Mouse (Mus musculus): ENCODE measurements around the gene 1700010I14Rik. TPM values are rescaled to one million over a fixed set of nuclear protein-coding genes. Genes with fewer than 3 reads are reported as not detected.

The 1700010I14Rik gene
- 4.0 and 7.7 TPM in 2 replicates for total RNA-seq (2017)

DNA sequence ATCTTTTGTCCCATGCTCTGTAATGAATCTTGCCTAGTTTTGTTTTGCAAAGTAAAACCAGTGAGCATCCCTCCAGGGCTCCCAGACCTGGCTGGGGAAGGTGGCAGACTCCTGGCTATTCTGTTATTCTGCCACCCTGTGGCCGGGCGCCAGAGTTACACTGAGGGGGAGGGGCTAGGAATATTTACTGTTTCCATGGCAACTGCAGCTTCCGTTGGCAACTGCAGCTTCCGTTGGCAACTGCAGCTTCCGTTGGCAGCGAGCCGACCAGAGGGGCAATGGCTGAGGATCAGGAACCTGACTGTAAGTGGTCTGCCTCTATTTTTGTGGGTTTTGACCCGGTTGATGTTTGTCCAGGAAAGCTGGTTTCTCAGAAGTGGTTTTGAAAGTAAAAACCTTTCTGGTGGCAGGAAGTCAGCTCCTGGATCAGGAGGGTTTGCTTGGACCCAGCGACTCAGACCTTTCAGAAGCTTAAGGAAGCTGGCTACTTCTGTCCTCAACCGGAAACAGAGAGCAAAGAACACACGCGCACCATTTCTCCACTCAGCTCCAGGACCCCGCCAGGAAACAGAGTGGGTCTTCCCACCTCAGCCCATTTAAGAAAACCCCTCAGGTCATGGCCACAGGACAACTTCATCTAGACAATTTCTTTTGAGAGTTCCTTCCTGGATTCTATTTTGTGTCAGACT, at the start of gene 1700010I14Rik:
TSS of gene 1700010I14Rik (plus strand) at position 215 of the 689 bp plus-strand sequence.
- ATAC-seq (replicated peaks; ENCODE audit: low read depth, poor library complexity, severe bottlenecking), result peak; percentile 88

- ATAC-seq (replicated peaks; ENCODE audit: low read depth, poor library complexity, severe bottlenecking), result no peak
These were observed 36.5 kb upstream of the 1700010I14Rik start for GRCm38 (mm10) chr17:8951588-8951987.

DNA sequence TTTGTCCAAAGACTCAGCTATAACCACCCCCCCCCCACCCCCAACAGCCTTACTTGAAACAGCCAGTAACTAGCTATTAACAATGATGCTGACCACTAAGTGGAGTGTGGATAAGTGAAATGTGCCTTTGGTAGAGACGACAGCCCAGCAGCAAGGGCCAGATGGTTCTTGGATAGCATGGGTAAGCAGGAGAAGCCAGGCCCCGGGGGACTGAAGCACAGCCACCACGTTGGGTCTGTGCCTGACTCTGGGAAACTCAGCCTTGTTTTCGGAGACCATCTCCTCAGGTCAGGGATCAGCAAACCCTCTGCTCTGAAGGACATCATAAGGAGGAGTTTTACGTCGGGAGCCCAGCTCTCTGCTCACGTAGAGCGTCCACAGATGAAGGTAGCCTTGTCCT, 35.2 kb upstream of the 1700010I14Rik start:
- no peak for ATAC-seq (replicated peaks; ENCODE audit: low read depth, poor library complexity, severe bottlenecking)

DNA sequence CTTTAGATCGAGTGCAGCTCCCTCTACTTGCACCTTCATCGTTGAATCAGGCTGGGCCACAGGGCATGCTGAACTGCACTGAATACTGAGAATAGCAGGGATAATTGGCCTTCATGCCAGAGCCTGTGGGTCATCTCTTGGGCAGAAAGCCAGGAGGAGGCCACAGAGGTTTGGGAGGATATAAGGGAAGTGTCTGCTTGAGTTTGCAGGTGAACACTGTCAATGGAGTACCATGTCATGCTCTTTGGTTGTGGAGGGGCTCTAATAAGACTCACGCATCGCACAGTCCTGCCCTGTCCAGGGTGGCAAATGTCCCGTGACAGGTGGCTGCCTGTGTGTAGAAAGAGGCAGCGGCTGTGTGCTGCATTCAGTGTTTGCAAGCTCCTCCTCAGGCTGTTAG, 30.0 kb upstream of the 1700010I14Rik start:
- no peak for ATAC-seq (replicated peaks; ENCODE audit: low read depth, poor library complexity, severe bottlenecking)

- ATAC-seq (replicated peaks; ENCODE audit: low read depth, poor library complexity, severe bottlenecking), result no peak
These were observed 27.7 kb upstream of the 1700010I14Rik start for GRCm38 (mm10) chr17:8960386-8960785.

GRCm38 (mm10) chr17:8961097-8961496, 27.0 kb upstream of the 1700010I14Rik start:
- ATAC-seq (replicated peaks; ENCODE audit: low read depth, poor library complexity, severe bottlenecking), result no peak

DNA sequence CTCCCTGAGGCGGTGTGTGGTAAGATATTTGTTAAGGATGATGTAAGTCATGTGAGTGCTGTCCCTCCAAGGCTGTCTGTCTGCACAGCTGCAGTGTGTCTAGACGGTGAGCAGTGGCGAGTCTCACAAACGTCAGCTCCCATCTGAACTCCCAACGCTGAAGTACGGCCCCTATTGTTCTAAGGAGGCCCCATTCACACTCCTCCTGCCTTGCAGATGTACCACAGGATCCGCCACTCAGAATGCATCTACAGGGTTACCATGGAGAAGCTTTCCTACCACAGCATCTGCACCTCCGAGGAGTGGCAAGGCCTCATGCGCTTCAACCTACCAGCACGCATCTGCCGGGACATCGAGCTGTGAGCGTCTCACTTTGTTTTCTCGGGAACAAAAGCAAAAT, 26.5 kb upstream of the 1700010I14Rik start:
- no peak for ATAC-seq (replicated peaks; ENCODE audit: low read depth, poor library complexity, severe bottlenecking)

DNA sequence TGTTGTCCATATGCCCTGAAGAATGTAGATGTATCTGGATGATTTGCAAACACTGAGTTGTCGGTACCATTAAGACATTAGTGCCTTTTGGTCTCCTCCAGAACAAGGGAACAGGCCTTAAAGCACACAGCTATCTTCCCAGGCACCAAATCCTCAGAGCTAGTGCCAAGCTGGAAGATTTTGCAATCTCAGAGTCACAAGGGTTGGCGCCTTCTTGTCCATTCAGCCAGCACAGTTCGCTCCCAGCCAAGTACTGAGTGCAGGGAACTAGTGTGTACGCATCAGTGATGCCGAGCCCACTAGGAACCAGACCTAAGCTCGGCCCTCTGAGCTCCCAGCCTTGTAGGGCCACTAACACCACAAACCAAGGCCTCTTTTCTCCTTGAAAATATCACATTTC, 23.0 kb upstream of the 1700010I14Rik start:
- no peak for ATAC-seq (replicated peaks; ENCODE audit: low read depth, poor library complexity, severe bottlenecking)

GRCm38 (mm10) chr17:8972152-8972854, 15.8 kb upstream of the 1700010I14Rik start:
- ATAC-seq (replicated peaks; ENCODE audit: low read depth, poor library complexity, severe bottlenecking), result no peak

GRCm38 (mm10) chr17:8973331-8973730, 14.8 kb upstream of the 1700010I14Rik start:
- ATAC-seq (replicated peaks; ENCODE audit: low read depth, poor library complexity, severe bottlenecking), result no peak

GRCm38 (mm10) chr17:8974423-8974822, 13.7 kb upstream of the 1700010I14Rik start:
- no peak for ATAC-seq (replicated peaks; ENCODE audit: low read depth, poor library complexity, severe bottlenecking)

DNA sequence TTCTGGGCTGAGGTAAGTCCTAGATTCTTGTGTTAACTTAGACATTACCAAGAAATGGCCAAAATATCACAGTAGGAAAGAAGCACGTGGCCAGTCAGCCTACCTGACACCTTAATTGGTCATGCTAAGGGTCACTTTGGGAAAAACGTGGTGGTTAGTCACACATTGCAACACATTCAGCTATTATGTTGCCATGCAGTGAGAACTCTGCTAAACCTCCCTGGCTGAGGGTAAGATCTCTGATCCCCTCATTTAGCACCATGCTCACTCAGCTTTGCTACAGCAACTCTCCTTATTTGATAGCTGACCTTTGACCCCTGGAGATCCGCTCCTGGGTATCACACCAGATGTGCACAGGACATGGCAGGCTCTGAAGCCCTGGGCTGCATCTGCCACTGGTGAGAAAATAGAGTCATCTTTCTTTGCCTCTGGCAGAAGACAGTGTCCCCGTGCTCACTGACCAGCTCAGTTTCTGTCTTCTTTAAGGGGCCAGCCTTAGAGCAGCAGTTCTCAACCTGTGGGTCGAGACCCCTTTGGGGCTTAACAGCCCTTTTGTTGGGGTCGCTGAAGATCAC, 13.2 kb upstream of the 1700010I14Rik start:
- no peak for ATAC-seq (replicated peaks; ENCODE audit: low read depth, poor library complexity, severe bottlenecking)

DNA sequence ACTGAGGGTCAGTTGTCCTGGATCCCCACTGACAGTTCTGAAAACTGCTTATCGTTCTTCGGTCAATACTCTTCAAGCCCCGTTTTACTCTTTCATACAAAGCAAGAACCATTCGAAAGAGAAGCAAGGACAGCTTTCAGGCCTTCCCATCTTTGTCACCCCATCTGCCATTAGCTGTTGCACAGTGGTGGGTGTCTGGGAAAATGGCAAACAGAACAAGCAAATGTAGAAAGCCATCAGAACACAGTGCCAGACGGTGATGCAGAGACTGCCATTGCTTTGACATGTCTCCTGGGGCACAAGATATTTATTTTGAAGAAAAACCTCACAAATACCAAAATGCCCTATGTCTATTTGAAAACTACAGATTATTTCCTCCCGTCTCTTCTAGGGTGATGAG, 11.4 kb upstream of the 1700010I14Rik start:
- no peak for ATAC-seq (replicated peaks; ENCODE audit: low read depth, poor library complexity, severe bottlenecking)

GRCm38 (mm10) chr17:8977271-8977670, 10.9 kb upstream of the 1700010I14Rik start:
- ATAC-seq (replicated peaks; ENCODE audit: low read depth, poor library complexity, severe bottlenecking), result no peak

DNA sequence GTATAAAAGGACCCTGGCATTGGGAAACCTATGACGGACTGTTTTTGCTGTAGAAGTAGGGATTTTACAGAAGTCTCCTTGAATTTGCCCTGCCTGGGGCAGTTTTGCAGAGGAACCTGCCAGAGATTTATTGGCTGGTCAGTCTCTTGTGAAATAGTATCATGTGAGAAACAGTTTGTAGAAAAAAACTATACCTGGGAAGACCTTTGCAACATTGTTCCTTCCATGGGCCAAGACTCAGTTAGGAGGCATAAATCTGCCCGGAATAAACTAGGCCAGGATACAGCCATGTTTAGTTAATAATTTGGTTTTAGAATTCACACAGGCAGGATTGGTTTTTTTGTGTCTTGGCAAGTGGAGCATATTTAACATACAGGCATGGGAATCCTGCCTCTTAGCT, 4.6 kb upstream of the 1700010I14Rik start:
- ATAC-seq (replicated peaks; ENCODE audit: low read depth, poor library complexity, severe bottlenecking), result no peak

- ATAC-seq (replicated peaks; ENCODE audit: low read depth, poor library complexity, severe bottlenecking), result no peak
These were observed 2.4 kb upstream of the 1700010I14Rik start for GRCm38 (mm10) chr17:8985714-8986113.

- ATAC-seq (replicated peaks; ENCODE audit: low read depth, poor library complexity, severe bottlenecking), result no peak
These were observed 1.6 kb upstream of the 1700010I14Rik start for GRCm38 (mm10) chr17:8986551-8986950.

- no peak for ATAC-seq (replicated peaks; ENCODE audit: low read depth, poor library complexity, severe bottlenecking)
These were observed 764 bp upstream of the 1700010I14Rik start for GRCm38 (mm10) chr17:8987369-8987768.

DNA sequence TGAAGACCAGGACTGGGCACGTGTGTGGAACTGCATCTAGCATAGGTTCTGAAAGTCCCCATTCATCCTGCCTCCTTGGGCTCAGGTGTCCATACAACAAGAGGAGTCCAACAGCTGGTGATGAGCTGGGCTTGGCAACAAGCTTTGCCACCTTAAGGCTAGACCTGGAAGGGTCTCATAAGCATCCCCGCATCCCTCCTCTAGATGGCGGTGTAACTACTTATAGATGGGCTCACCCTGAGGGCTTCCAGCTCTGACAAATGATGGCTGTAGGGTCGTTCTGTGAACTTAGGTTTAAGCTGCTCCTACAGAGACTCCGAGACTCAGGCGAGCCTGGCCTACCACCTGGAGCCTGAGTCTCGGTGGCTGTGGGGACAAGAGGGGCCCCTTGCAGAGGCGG, 3.0 kb downstream of the 1700010I14Rik start:
- no peak; the same call in 1 of the 2 replicates for ATAC-seq (replicated peaks; ENCODE audit: low read depth, poor library complexity, severe bottlenecking)

- no peak for ATAC-seq (replicated peaks; ENCODE audit: low read depth, poor library complexity, severe bottlenecking)
These were observed 7.2 kb downstream of the 1700010I14Rik start for GRCm38 (mm10) chr17:8995344-8995743.

GRCm38 (mm10) chr17:9002438-9002837, 14.3 kb downstream of the 1700010I14Rik start:
- ATAC-seq (replicated peaks; ENCODE audit: low read depth, poor library complexity, severe bottlenecking), result peak; percentile 73

Data from common myeloid progenitor, adult 5-6 weeks (primary cell).